Mouse (Mus musculus) 3134 (cell line): ENCODE measurements at regions not wholly inside any gene's neighbourhood (a gene's known extent, or its start where the extent isn't known, plus 50 kb on each side); places are given as distances from the start of the nearest gene placed in this dataset.

Source experiments
- DNase-seq: peaks from one replicate; pipeline ENCODE4 v3.0.0-alpha.2; 2011; ENCODE audit warnings: low spot score; ENCODE audit not compliant: insufficient read length; ENCODE audit errors: extremely low read depth

- peak; percentile 21 for DNase-seq
Observed at GRCm38 (mm10) chr1:193721850-193722249, 351.8 kb upstream of the Camk1g start.

GRCm38 (mm10) chr1:193720420-193720851 lies 350.3 kb upstream of the Camk1g start:
- DNase-seq = no peak

- DNase-seq = no peak
Observed at GRCm38 (mm10) chr1:193715328-193715727, 345.2 kb upstream of the Camk1g start.

DNA sequence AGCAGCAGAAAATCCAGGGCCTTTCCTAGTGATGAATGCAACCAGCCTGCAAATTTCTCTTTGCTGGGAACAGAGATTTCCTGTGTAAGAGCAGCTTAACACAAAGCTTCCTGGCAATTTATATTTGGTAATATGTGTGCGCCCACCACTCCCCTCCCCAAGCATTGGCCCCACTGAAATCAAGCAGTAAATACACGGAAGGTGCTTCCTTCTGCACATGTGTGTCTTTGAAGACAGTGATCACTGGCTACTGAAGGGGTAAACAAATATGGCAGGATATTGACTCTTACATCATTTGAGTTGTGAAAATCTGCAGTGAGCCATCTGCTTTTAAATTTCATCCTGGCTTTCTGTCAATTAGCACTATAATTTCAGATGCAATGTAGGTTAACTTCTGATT lies 344.5 kb upstream of the Camk1g start:
- DNase-seq = no peak

- no peak for DNase-seq
Observed at GRCm38 (mm10) chr1:193705205-193705604, 335.1 kb upstream of the Camk1g start.

GRCm38 (mm10) chr1:193702707-193703419 lies 332.8 kb upstream of the Camk1g start:
- DNase-seq = no peak

- no peak for DNase-seq
Observed at GRCm38 (mm10) chr1:193700217-193700616, 330.1 kb upstream of the Camk1g start.

- DNase-seq = peak; percentile 31
Observed at GRCm38 (mm10) chr1:193698603-193699266, 328.6 kb upstream of the Camk1g start.

- DNase-seq = no peak
Observed at GRCm38 (mm10) chr1:193697857-193698256, 327.8 kb upstream of the Camk1g start.

DNA sequence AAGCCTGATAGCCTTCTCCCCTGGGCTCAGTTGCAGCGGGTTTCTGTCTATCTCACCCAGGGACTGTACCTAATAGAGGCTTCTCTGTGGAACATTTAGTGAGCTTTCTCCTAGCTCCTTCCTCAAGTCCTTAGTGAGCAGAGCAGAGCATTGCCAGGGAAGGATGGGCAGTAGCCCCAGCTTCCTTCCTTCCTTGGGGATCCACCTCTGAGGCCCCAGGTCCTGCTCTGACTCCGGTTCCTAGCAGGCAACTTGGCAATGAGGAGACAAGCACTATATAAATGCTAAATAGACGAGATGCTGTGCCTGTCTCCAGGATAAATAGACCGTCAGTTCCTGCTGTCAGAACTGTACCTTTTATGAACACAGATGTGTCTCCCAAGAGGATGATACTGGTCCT lies 326.9 kb upstream of the Camk1g start:
- DNase-seq = no peak

- no peak for DNase-seq
Observed at GRCm38 (mm10) chr1:193692991-193693390, 322.9 kb upstream of the Camk1g start.

- DNase-seq = no peak
Observed at GRCm38 (mm10) chr1:193689601-193690000, 319.5 kb upstream of the Camk1g start.

DNA sequence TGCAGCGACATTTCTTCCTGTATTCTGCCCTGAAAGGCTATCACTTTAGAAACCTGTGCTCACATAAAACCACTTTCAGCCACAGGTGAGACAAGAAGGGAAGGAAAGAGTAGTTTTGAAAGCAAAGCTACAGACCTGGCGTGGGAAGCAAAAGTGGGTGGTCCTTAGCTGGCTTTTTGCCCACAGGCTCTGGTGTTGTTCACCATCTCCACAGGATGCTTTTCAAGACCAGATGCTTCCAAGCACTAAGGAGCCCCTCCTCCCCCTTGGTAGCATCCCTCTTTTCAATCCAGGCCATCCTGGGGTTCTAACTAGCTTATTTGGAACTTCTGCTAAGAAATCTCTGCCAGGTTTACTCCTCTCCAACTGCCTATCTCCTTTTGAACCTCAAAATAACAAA lies 312.8 kb upstream of the Camk1g start:
- DNase-seq = no peak

- DNase-seq = no peak
Observed at GRCm38 (mm10) chr1:193678448-193678847, 308.4 kb upstream of the Camk1g start.

- DNase-seq = no peak
Observed at GRCm38 (mm10) chr1:193673236-193673830, 303.2 kb upstream of the Camk1g start.

DNA sequence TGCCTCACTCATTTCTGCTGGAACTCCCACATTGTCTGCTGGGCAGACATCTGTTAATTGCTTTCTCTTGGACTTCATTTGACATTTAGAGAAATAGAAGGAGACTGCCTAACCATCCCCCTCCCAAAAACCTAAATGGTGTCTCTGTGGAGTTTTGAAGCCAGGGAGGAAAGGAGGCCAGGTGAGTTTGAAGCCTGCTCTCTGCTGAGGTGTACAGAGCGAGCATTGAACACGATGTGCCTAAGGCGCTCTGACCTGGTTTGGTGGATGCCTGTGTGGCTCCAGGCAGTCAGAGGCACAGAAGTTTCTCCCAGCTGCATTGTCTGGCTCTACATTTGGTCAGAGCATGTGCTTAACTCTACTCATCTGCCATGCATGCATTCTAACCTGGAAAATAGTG lies 302.6 kb upstream of the Camk1g start:
- no peak for DNase-seq

DNA sequence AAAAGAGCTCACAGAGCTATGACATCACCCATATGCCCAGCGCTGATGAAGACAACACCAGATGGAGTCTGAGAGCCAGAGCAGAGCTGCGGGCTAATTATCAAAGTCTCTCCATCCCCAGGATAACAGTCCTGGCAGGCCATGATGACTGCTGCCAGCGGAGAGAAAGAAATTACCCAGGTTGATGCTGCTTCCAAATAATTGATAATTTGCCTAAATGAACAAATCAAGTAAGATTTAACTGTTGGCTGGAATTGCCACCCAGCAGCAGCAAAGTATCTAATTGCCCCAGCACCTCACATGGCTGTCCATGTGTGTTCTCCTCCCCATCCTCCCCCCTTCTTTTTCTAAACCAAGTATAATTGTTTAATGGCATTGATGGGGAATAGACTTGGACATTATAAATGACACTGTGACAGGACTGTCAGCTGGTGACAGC lies 301.7 kb upstream of the Camk1g start:
- DNase-seq = no peak

- DNase-seq = no peak
Observed at GRCm38 (mm10) chr1:193671046-193671445, 300.9 kb upstream of the Camk1g start.

GRCm38 (mm10) chr1:193670008-193670407 lies 299.9 kb upstream of the Camk1g start:
- no peak for DNase-seq

DNA sequence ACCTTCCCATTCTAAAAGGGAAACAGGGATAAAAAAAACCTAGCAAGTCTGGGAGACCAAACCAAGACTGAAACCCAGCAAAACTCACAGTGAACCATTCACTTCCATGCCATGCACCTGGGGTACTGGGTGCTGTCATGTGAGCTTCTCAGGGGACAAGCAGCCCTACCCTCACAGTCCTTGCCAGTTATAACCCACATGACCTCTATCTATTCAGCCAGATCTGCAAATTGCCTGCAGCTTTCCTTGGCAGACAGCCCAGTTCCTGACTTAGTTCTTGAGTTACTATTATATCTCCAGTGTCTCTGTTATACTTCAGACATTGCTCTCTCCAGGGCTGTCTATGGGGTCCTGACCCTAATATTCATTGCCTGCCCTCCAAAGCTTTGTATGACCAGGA lies 298.7 kb upstream of the Camk1g start:
- no peak for DNase-seq

- DNase-seq = no peak
Observed at GRCm38 (mm10) chr1:193665854-193666253, 295.8 kb upstream of the Camk1g start.

GRCm38 (mm10) chr1:193664569-193664968 lies 294.5 kb upstream of the Camk1g start:
- no peak for DNase-seq
